Mouse (Mus musculus) activated CD4-positive, CD25-positive, alpha-beta regulatory T cell, adult 4 months (primary cell): ENCODE measurements around the gene Tenm2. TPM values are rescaled to one million over a fixed set of nuclear protein-coding genes. Genes with fewer than 3 reads are reported as not detected.

Source experiments
- ATAC-seq: one replicate; pipeline ENCODE4 v1.8.0; 2017
- polyA plus RNA-seq, 2 experiments: library from polyadenylated mRNA; unstranded; fragments of 100-300 nt; shearing (Covaris generic); gene quantifications; one replicate each; pipeline ENCODE4 v1.2.1; 2017

Gene Tenm2
- not detected for polyA plus RNA-seq

- ATAC-seq = no peak
Observed at GRCm38 (mm10) chr11:37235914-37236600, at the start of gene Tenm2. TSS of gene Tenm2 (minus strand) at chr11:37235964.

GRCm38 (mm10) chr11:37285186-37285585, 49.4 kb upstream of the Tenm2 start:
- ATAC-seq = no peak

- ATAC-seq = no peak
Observed at GRCm38 (mm10) chr11:37248796-37249195, 13.0 kb upstream of the Tenm2 start.

- no peak for ATAC-seq
Observed at GRCm38 (mm10) chr11:37237096-37237725, 1.4 kb upstream of the Tenm2 start.

- no peak for ATAC-seq
Observed at GRCm38 (mm10) chr11:37236601-37237083, 878 bp upstream of the Tenm2 start.

- ATAC-seq = no peak
Observed at GRCm38 (mm10) chr11:37235021-37235795, 556 bp downstream of the Tenm2 start.

GRCm38 (mm10) chr11:37227404-37227803, 8.4 kb downstream of the Tenm2 start:
- ATAC-seq = no peak

GRCm38 (mm10) chr11:37226943-37227342, 8.8 kb downstream of the Tenm2 start:
- no peak for ATAC-seq

GRCm38 (mm10) chr11:37222737-37223136, 13.0 kb downstream of the Tenm2 start:
- no peak for ATAC-seq

- ATAC-seq = no peak
Observed at GRCm38 (mm10) chr11:37222056-37222455, 13.7 kb downstream of the Tenm2 start.

GRCm38 (mm10) chr11:37220921-37221320, 14.8 kb downstream of the Tenm2 start:
- ATAC-seq = no peak

GRCm38 (mm10) chr11:37186132-37186531, 49.6 kb downstream of the Tenm2 start:
- ATAC-seq = no peak

GRCm38 (mm10) chr11:37177426-37177825, 58.3 kb downstream of the Tenm2 start:
- no peak for ATAC-seq

- ATAC-seq = no peak
Observed at GRCm38 (mm10) chr11:37153933-37154880, 81.6 kb downstream of the Tenm2 start.

- no peak for ATAC-seq
Observed at GRCm38 (mm10) chr11:37153382-37153781, 82.4 kb downstream of the Tenm2 start.

- no peak for ATAC-seq
Observed at GRCm38 (mm10) chr11:37150011-37150410, 85.8 kb downstream of the Tenm2 start.

GRCm38 (mm10) chr11:37143996-37144395, 91.8 kb downstream of the Tenm2 start:
- ATAC-seq = no peak

GRCm38 (mm10) chr11:37143478-37143877, 92.3 kb downstream of the Tenm2 start:
- no peak for ATAC-seq

- no peak for ATAC-seq
Observed at GRCm38 (mm10) chr11:37128893-37129292, 106.9 kb downstream of the Tenm2 start.

- no peak for ATAC-seq
Observed at GRCm38 (mm10) chr11:37118058-37118457, 117.7 kb downstream of the Tenm2 start.

GRCm38 (mm10) chr11:37115188-37115587, 120.6 kb downstream of the Tenm2 start:
- ATAC-seq = no peak

GRCm38 (mm10) chr11:37107069-37107468, 128.7 kb downstream of the Tenm2 start:
- no peak for ATAC-seq
